In genomic region chr13:37560387-37560786, GRCm38 (mm10) we compare ENCODE assay signal across 8 mouse cellular contexts.
A peak's percentile ranks its signal among the peaks of the same experiment; 100 is the strongest.
DNase-seq lines count a peak whose midpoint lies in the region; ATAC-seq and TF ChIP-seq lines count a peak whose summit lies in the region.
"Had no signal": no experiment of that assay in that cellular context is flagged by ENCODE, and none has a peak within 500 bp of the region (broad histone marks: within the 10 kb centered on the region; RNA-seq: fewer than 3 reads in every experiment).

No protein-coding gene starts in this region.

- no peak overlapping the region for H3K9ac ChIP-seq in hindbrain, embryonic 15.5 days
- no peak overlapping the region for H3K9ac ChIP-seq in hindbrain, embryonic 12.5 days
- H3K9ac ChIP-seq in heart, postnatal 0 days (replicated peaks; ENCODE audit: low read depth, low read length) = no peak overlapping the region
- H3K9ac ChIP-seq: liver, embryonic 14.5 days had no signal

- H3K4me2 ChIP-seq in hindbrain, embryonic 15.5 days = no peak overlapping the region
- H3K4me2 ChIP-seq in hindbrain, embryonic 12.5 days (replicated peaks) = no peak overlapping the region
- H3K4me2 ChIP-seq in heart, postnatal 0 days (ENCODE audit: low read depth, low read length) = no peak overlapping the region

- no peaks in the 10 kb centered on the region for H3K27me3 ChIP-seq in hindbrain, embryonic 15.5 days
- no peaks in the 10 kb centered on the region for H3K27me3 ChIP-seq in hindbrain, embryonic 12.5 days
- no peaks in the 10 kb centered on the region for H3K27me3 ChIP-seq in heart, postnatal 0 days (ENCODE audit: control insufficient read depth, insufficient read depth, low read length)

- 28% methylated on average over 9 of the region's 9 CpGs for WGBS in hindbrain, embryonic 15.5 days
- WGBS in hindbrain, embryonic 12.5 days = 36% methylated on average over 9 of the region's 9 CpGs
- 20% methylated on average over 9 of the region's 9 CpGs for WGBS in heart, postnatal 0 days

- no peaks in the 10 kb centered on the region for H3K36me3 ChIP-seq in hindbrain, embryonic 15.5 days
- no peaks in the 10 kb centered on the region for H3K36me3 ChIP-seq in hindbrain, embryonic 12.5 days
- H3K36me3 ChIP-seq in heart, postnatal 0 days (replicated peaks; ENCODE audit: control insufficient read depth, insufficient read depth, low read length) = no peaks in the 10 kb centered on the region

- no peak overlapping the region for H3K27ac ChIP-seq in hindbrain, embryonic 15.5 days (replicated peaks)
- H3K27ac ChIP-seq in hindbrain, embryonic 12.5 days = no peak overlapping the region
- no peak overlapping the region; the same call in 1 of the 2 replicates for H3K27ac ChIP-seq in heart, postnatal 0 days (ENCODE audit: low read depth)
- H3K27ac ChIP-seq: liver, embryonic 14.5 days had no signal

- TF ChIP-seq CTCF in heart, postnatal 0 days (IDR thresholded peaks at IDR 0.05; ENCODE audit: low read depth) = no peak

- H3K4me1 ChIP-seq in hindbrain, embryonic 15.5 days (replicated peaks) = no peaks in the 10 kb centered on the region
- peaks cover 29% of the 10 kb centered on the region for H3K4me1 ChIP-seq in hindbrain, embryonic 12.5 days
- peaks cover 33% of the 10 kb centered on the region for H3K4me1 ChIP-seq in heart, postnatal 0 days (ENCODE audit: control insufficient read depth, insufficient read depth)

- TF ChIP-seq EP300 in heart, postnatal 0 days (IDR thresholded peaks at IDR 0.05; ENCODE audit: low read depth) = no peak

- DNase-seq in 3T3-L1 (ENCODE audit: low read depth, low spot score) = peak; percentile 32
- DNase-seq in adrenal gland, postnatal 10 days = peak; percentile 77
- no peak for DNase-seq in heart, postnatal 0 days (ENCODE audit: low spot score)
- DNase-seq in cerebellum, adult 9-10 months = no peak
- no peak for DNase-seq in embryo, embryonic 9.5 days (ENCODE audit: extremely low spot score)

- 0 out of 2 replicates have a peak, but pooled peaks have one; percentile 25 for ATAC-seq in hindbrain, embryonic 15.5 days (ENCODE audit: low FRiP score, low read depth)
- no peak for ATAC-seq in hindbrain, embryonic 12.5 days (ENCODE audit: low FRiP score)
- ATAC-seq in heart, postnatal 0 days (ENCODE audit: insufficient read depth, low read depth) = peak; percentile 22; the same call in 1 of the 2 replicates

- H3K4me3 ChIP-seq in hindbrain, embryonic 15.5 days = no peak overlapping the region
- no peak overlapping the region for H3K4me3 ChIP-seq in hindbrain, embryonic 12.5 days
- no peak overlapping the region for H3K4me3 ChIP-seq in heart, postnatal 0 days (ENCODE audit: low read depth, low read length)

- H3K9me3 ChIP-seq in hindbrain, embryonic 15.5 days = no peaks in the 10 kb centered on the region
- no peaks in the 10 kb centered on the region for H3K9me3 ChIP-seq in hindbrain, embryonic 12.5 days (replicated peaks)
- no peaks in the 10 kb centered on the region for H3K9me3 ChIP-seq in heart, postnatal 0 days (replicated peaks; ENCODE audit: control insufficient read depth, low read length)

Comparison
In these comparisons a context has a peak if more than half of its experiments do, and no peak if none do; other contexts are left out.
1. DNase-seq: peak in 3T3-L1 (single experiment) and adrenal gland, postnatal 10 days (single experiment); none in heart, postnatal 0 days (single experiment), cerebellum, adult 9-10 months (single experiment) and embryo, embryonic 9.5 days (single experiment).